ENCODE assay signal across 8 mouse cellular contexts in genomic region chr12:104593526-104594155, GRCm38 (mm10).
DNase-seq lines count a peak whose midpoint lies in the region; ATAC-seq and TF ChIP-seq lines count a peak whose summit lies in the region.

No protein-coding gene starts in this region.

- 20% methylated on average over 19 of the region's 19 CpGs for WGBS in embryonic facial prominence, embryonic 12.5 days
- WGBS in heart, adult 2 months, result 29% methylated on average over 19 of the region's 19 CpGs
- 37% methylated on average over 19 of the region's 19 CpGs for WGBS in kidney, adult 2 months
- 33% methylated on average over 19 of the region's 19 CpGs for WGBS in limb, embryonic 10.5 days
- 81% methylated on average over 19 of the region's 19 CpGs for WGBS in thymus, adult 2 months

- H3K27me3 ChIP-seq in embryonic facial prominence, embryonic 12.5 days, result 0 out of 2 replicates have a peak, but pooled peaks cover 4% of the 10 kb centered on the region
- H3K27me3 ChIP-seq in heart, adult 2 months (ENCODE audit: control insufficient read depth, insufficient read depth, low read length), result no peaks in the 10 kb centered on the region
- H3K27me3 ChIP-seq in kidney, adult 2 months (replicated peaks; ENCODE audit: control insufficient read depth, insufficient read depth, low read length), result no peaks in the 10 kb centered on the region
- peaks cover 12% of the 10 kb centered on the region for H3K27me3 ChIP-seq in limb, embryonic 10.5 days (ENCODE audit: low read depth, poor library complexity, severe bottlenecking)
- H3K27me3 ChIP-seq in thymus, adult 2 months (ENCODE audit: control insufficient read depth, insufficient read depth, low read length), result no peaks in the 10 kb centered on the region

- intact Hi-C loops in heart, adult 2 months (cut with DNase I), result no loop called here

- no peak for TF ChIP-seq POLR2A in heart, adult 2 months (IDR thresholded peaks at IDR 0.05; ENCODE audit: insufficient read depth, low read depth, low read length)
- no peak for TF ChIP-seq POLR2A in kidney, adult 2 months (IDR thresholded peaks at IDR 0.05; ENCODE audit: low read depth, low read length)
- no peak for TF ChIP-seq POLR2A in thymus, adult 2 months (IDR thresholded peaks at IDR 0.05; ENCODE audit: control insufficient read depth, extremely low read depth, insufficient read depth, low read length, poor library complexity)

- H3K9ac ChIP-seq in embryonic facial prominence, embryonic 12.5 days, result no peak overlapping the region
- no peak overlapping the region for H3K9ac ChIP-seq in heart, adult 2 months (ENCODE audit: low read depth, low read length)

- H3K4me2 ChIP-seq in embryonic facial prominence, embryonic 12.5 days (replicated peaks), result peak overlapping the region; percentile 25; the same call in 1 of the 2 replicates

- no peak overlapping the region for H3K4me3 ChIP-seq in embryonic facial prominence, embryonic 12.5 days
- H3K4me3 ChIP-seq in heart, adult 2 months, result no peak overlapping the region
- H3K4me3 ChIP-seq in kidney, adult 2 months (ENCODE audit: insufficient read depth, low read depth, low read length), result no peak overlapping the region
- H3K4me3 ChIP-seq in limb, embryonic 10.5 days, result peak overlapping the region; percentile 10; the same call in 1 of the 2 replicates
- no peak overlapping the region for H3K4me3 ChIP-seq in thymus, adult 2 months (ENCODE audit: control insufficient read depth, insufficient read depth, low read length)

- peak overlapping the region; percentile 79 for H3K27ac ChIP-seq in embryonic facial prominence, embryonic 12.5 days
- H3K27ac ChIP-seq in heart, adult 2 months, result no peak overlapping the region
- no peak overlapping the region for H3K27ac ChIP-seq in kidney, adult 2 months (ENCODE audit: insufficient read depth, low read depth, low read length)
- H3K27ac ChIP-seq in limb, embryonic 10.5 days, result peak overlapping the region; percentile 85
- no peak overlapping the region for H3K27ac ChIP-seq in thymus, adult 2 months (ENCODE audit: control insufficient read depth, insufficient read depth, low read length)

- DNase-seq in cerebellum, adult 18-20 months, result peak; percentile 24 to 29
- peak; percentile 36 to 60 for DNase-seq in heart, adult 2 months
- peak; percentile 63 for DNase-seq in kidney, adult 2 months
- peak; percentile 87 for DNase-seq in limb, embryonic 10.5 days (ENCODE audit: low spot score)
- DNase-seq in retina, postnatal 1 day, result peak; percentile 84
- no peak for DNase-seq in spleen, postnatal 4 days (ENCODE audit: low spot score in 2 of 2)
- no peak for DNase-seq in thymus, adult 2 months

- no peaks in the 10 kb centered on the region for H3K36me3 ChIP-seq in embryonic facial prominence, embryonic 12.5 days
- no peaks in the 10 kb centered on the region for H3K36me3 ChIP-seq in heart, adult 2 months (ENCODE audit: control insufficient read depth, insufficient read depth, low read length)
- no peaks in the 10 kb centered on the region for H3K36me3 ChIP-seq in kidney, adult 2 months (ENCODE audit: control insufficient read depth, insufficient read depth, low read length)
- H3K36me3 ChIP-seq in limb, embryonic 10.5 days, result no peaks in the 10 kb centered on the region
- H3K36me3 ChIP-seq in thymus, adult 2 months (ENCODE audit: control insufficient read depth, insufficient read depth, low read length), result no peaks in the 10 kb centered on the region

- peaks cover 27% of the 10 kb centered on the region for H3K4me1 ChIP-seq in embryonic facial prominence, embryonic 12.5 days
- H3K4me1 ChIP-seq in heart, adult 2 months (ENCODE audit: control insufficient read depth, insufficient read depth, low read length), result no peaks in the 10 kb centered on the region
- H3K4me1 ChIP-seq in kidney, adult 2 months (ENCODE audit: control insufficient read depth, insufficient read depth, low read length), result no peaks in the 10 kb centered on the region
- H3K4me1 ChIP-seq in limb, embryonic 10.5 days, result peaks cover 43% of the 10 kb centered on the region
- H3K4me1 ChIP-seq in thymus, adult 2 months (replicated peaks; ENCODE audit: control insufficient read depth, insufficient read depth, low read length), result no peaks in the 10 kb centered on the region

- no peak for TF ChIP-seq EP300 in heart, adult 2 months (IDR thresholded peaks at IDR 0.05; ENCODE audit: insufficient read depth, low read depth, low read length)

- ATAC-seq in embryonic facial prominence, embryonic 12.5 days (ENCODE audit: insufficient number of reproducible peaks, insufficient read depth, low FRiP score, low TSS enrichment), result peak; percentile 77

- no peaks in the 10 kb centered on the region for H3K9me3 ChIP-seq in embryonic facial prominence, embryonic 12.5 days
- no peaks in the 10 kb centered on the region for H3K9me3 ChIP-seq in limb, embryonic 10.5 days (replicated peaks)

- H3K79me2 ChIP-seq in heart, adult 2 months (replicated peaks; ENCODE audit: control insufficient read depth, insufficient read depth, low read length), result no peaks in the 10 kb centered on the region

- no peak for TF ChIP-seq CTCF in heart, adult 2 months (IDR thresholded peaks at IDR 0.05)
- TF ChIP-seq CTCF in kidney, adult 2 months (conservative IDR thresholded peaks at IDR 0.05; ENCODE audit: insufficient read depth, insufficient read length, low read depth, low read length), result no peak
- no peak for TF ChIP-seq CTCF in thymus, adult 2 months (IDR thresholded peaks at IDR 0.05; ENCODE audit: borderline replicate concordance, control insufficient read depth, extremely low read depth, insufficient read depth, low read length, poor library complexity)

Comparison
In these comparisons a context has a peak if more than half of its experiments do, and no peak if none do; other contexts are left out.
1. DNase-seq: peak in cerebellum, adult 18-20 months (2 of 2), heart, adult 2 months (2 of 2), kidney, adult 2 months (single experiment), limb, embryonic 10.5 days (single experiment) and retina, postnatal 1 day (single experiment); none in spleen, postnatal 4 days (0 of 2) and thymus, adult 2 months (single experiment).
2. H3K27ac ChIP-seq: peak in embryonic facial prominence, embryonic 12.5 days (single experiment) and limb, embryonic 10.5 days (single experiment); none in heart, adult 2 months (single experiment), kidney, adult 2 months (single experiment) and thymus, adult 2 months (single experiment).